Mouse (Mus musculus) stomach, postnatal 0 days (tissue): ENCODE results near the gene Ski.

Source experiments
- CTCF ChIP-seq: IDR thresholded peaks from 2 replicates; pipeline ENCODE4 v1.5.1; 2016; ENCODE audit warnings: antibody characterized with exemption, low read depth, mild to moderate bottlenecking, moderate library complexity
- EP300 ChIP-seq: optimal IDR thresholded peaks from 2 replicates; pipeline ENCODE3; 2016; ENCODE audit warnings: antibody characterized with exemption

DNA sequence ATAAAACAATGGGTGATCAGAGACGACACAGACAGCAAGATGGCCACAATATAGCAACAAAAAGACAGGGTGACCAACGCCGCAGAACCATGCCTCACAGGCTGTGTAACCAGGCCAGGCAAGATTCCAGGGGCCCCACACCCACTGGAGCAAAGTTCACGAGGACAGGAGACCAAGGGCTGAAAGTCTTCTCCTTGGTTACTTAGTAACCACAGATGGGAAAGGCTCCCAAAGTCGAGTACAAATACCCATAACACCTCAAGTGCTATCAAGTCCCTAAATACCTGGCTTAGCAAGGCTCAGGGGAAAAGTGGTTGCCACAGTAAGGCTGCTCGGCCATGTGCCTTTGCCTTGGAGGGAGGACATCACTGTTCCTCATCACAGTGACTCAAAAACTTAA is 16.5 kb downstream of the Ski start:
- TF ChIP-seq CTCF (no peak), EP300 (no peak)
